Mouse (Mus musculus) heart, adult 11 months (tissue): ENCODE measurements at regions not wholly inside any gene's neighbourhood (a gene's known extent, or its start where the extent isn't known, plus 50 kb on each side); places are given as distances from the start of the nearest gene placed in this dataset.

ENCODE experiments used
- DNase-seq: peaks from one replicate; pipeline ENCODE4 v3.0.0; 2022

- DNase-seq: no peak
These were observed 100.8 kb downstream of the Tm2d1 start for GRCm38 (mm10) chr4:98282275-98282674.

GRCm38 (mm10) chr4:98258336-98258735, 124.8 kb downstream of the Tm2d1 start:
- DNase-seq: peak; percentile 91

- peak; percentile 99 for DNase-seq
These were observed 125.4 kb downstream of the Tm2d1 start for GRCm38 (mm10) chr4:98257711-98258110.

GRCm38 (mm10) chr4:98254856-98255853, 128.0 kb downstream of the Tm2d1 start:
- peak; percentile 86 for DNase-seq

- peak; percentile 93 for DNase-seq
These were observed 138.9 kb downstream of the Tm2d1 start for GRCm38 (mm10) chr4:98243941-98244929.

- peak; percentile 91 for DNase-seq
These were observed 139.6 kb downstream of the Tm2d1 start for GRCm38 (mm10) chr4:98243502-98243901.

GRCm38 (mm10) chr4:98241921-98242320, 141.2 kb downstream of the Tm2d1 start:
- no peak for DNase-seq

- DNase-seq: no peak
These were observed 142.8 kb downstream of the Tm2d1 start for GRCm38 (mm10) chr4:98240289-98240688.

GRCm38 (mm10) chr4:98238075-98238474, 145.0 kb downstream of the Tm2d1 start:
- DNase-seq: no peak

GRCm38 (mm10) chr4:98237475-98237874, 145.6 kb downstream of the Tm2d1 start:
- DNase-seq: no peak

GRCm38 (mm10) chr4:98236006-98236783, 146.9 kb downstream of the Tm2d1 start:
- DNase-seq: peak; percentile 94

- DNase-seq: no peak
These were observed 154.9 kb downstream of the Tm2d1 start for GRCm38 (mm10) chr4:98228193-98228592.

- DNase-seq: peak; percentile 73
These were observed 158.7 kb downstream of the Tm2d1 start for GRCm38 (mm10) chr4:98224366-98224765.

- peak; percentile 43 for DNase-seq
These were observed 159.7 kb downstream of the Tm2d1 start for GRCm38 (mm10) chr4:98223429-98223828.

- peak; percentile 94 for DNase-seq
These were observed 161.5 kb downstream of the Tm2d1 start for GRCm38 (mm10) chr4:98221566-98221965.

- DNase-seq: no peak
These were observed 167.9 kb downstream of the Tm2d1 start for GRCm38 (mm10) chr4:98215218-98215617.

GRCm38 (mm10) chr4:98207446-98207845, 175.7 kb downstream of the Tm2d1 start:
- DNase-seq: no peak

- DNase-seq: no peak
These were observed 176.7 kb downstream of the Tm2d1 start for GRCm38 (mm10) chr4:98206245-98206970.

- DNase-seq: peak; percentile 80
These were observed 180.0 kb downstream of the Tm2d1 start for GRCm38 (mm10) chr4:98203129-98203528.

- DNase-seq: no peak
These were observed 180.9 kb downstream of the Tm2d1 start for GRCm38 (mm10) chr4:98202232-98202631.

- peak; percentile 98 for DNase-seq
These were observed 182.0 kb downstream of the Tm2d1 start for GRCm38 (mm10) chr4:98201102-98201501.

GRCm38 (mm10) chr4:98200701-98201100, 182.4 kb downstream of the Tm2d1 start:
- DNase-seq: no peak
